Mouse (Mus musculus) forebrain, embryonic 10.5 days (tissue): ENCODE results near the gene Hip1r. TPM values are rescaled to one million over a fixed set of nuclear protein-coding genes. Genes with fewer than 3 reads are reported as not detected.
A peak's percentile ranks its signal among the peaks of the same experiment; 100 is the strongest.

ENCODE experiments used
- DNase-seq: peaks from one replicate; pipeline ENCODE4 v3.0.0-alpha.2; 2017; ENCODE audit warnings: low spot score; ENCODE audit errors: extremely low spot score
- H3K27ac ChIP-seq: fragments of 300-500 bp; sonication (generic); 2 replicates; pipeline ENCODE4 v1.5.1; 2016; ENCODE audit warnings: mild to moderate bottlenecking
- H3K27me3 ChIP-seq: fragments of 300-500 bp; sonication (generic); 2 replicates; pipeline ENCODE4 v1.6.1; 2016; ENCODE audit warnings: mild to moderate bottlenecking; ENCODE audit not compliant: poor library complexity, severe bottlenecking
- H3K36me3 ChIP-seq: fragments of 300-500 bp; sonication (generic); replicated peaks from 2 replicates; pipeline ENCODE4 v1.6.1; 2016; ENCODE audit warnings: mild to moderate bottlenecking, moderate library complexity
- H3K4me1 ChIP-seq: fragments of 300-500 bp; sonication (generic); 2 replicates; pipeline ENCODE4 v1.6.1; 2016
- H3K4me3 ChIP-seq: fragments of 300-500 bp; sonication (generic); 2 replicates; pipeline ENCODE4 v1.5.1; 2016; ENCODE audit warnings: mild to moderate bottlenecking, moderate library complexity
- H3K9me3 ChIP-seq: fragments of 300-500 bp; sonication (generic); 2 replicates; pipeline ENCODE4 v1.6.1; 2016; ENCODE audit warnings: mild to moderate bottlenecking, moderate library complexity
- WGBS: fragments of 180-500 bp; shearing (Covaris S2); methylation state at CpG from one replicate; pipeline ENCODE4 v1.1.7; 2016; 5-methylcytosine and 5-hydroxymethylcytosine counted together
- polyA plus RNA-seq: library from polyadenylated mRNA; unstranded; fragments of >200 nt; fragmentation: Nextera tagmentation; extraction: Ambion mirVana; gene quantifications from 2 replicates; pipeline ENCODE4 v1.2.1, GENCODE M21; 2016

Hip1r gene
- polyA plus RNA-seq, 1 experiment from 2014 or later, result 7.7 TPM

- 78% methylated on average over 2 of the region's 2 CpGs for WGBS
- Histone ChIP-seq H3K4me1 (peaks cover 97% of the 10 kb centered on the region), H3K27ac (no peak overlapping the region; the same call in 1 of the 2 replicates)
Observed at GRCm38 (mm10) chr5:124015727-124016126, 42.3 kb downstream of the Hip1r start.

DNA sequence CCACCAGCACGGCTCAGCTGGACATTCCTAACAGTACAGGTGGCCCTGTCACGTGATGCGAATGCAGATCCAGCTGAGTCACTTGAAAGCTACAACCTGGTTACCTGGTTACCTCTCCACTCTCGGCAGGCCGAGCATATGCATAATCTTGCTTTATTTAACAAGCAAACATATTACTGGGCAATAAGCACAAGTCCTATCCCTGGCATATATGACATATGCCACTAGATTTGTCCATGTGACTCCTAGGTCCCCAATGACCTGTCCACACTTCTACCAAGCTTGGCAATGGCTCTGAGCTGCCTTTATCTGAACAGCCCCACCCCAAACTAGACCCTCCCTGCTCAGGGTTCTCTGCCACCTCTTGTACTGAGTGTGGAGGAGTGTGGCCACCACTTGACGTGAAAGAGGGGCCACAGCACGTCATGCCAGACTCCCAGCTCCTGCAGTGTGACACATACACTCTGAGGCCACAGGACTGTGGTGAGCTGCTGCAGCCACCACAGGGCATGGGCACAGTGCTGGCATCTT is 42.9 kb downstream of the Hip1r start:
- no peaks in the 10 kb centered on the region for H3K9me3 ChIP-seq
- H3K4me1 ChIP-seq, result peaks cover 93% of the 10 kb centered on the region
- H3K27me3 ChIP-seq, result no peaks in the 10 kb centered on the region
- WGBS, result 92% methylated on average over 7 of the region's 7 CpGs
- no peak overlapping the region for H3K4me3 ChIP-seq
- no peak for DNase-seq
- peaks cover 45% of the 10 kb centered on the region for H3K36me3 ChIP-seq
- peak overlapping the region; percentile 2 for H3K27ac ChIP-seq

More at GRCm38 (mm10) chr5:124015727-124016126, 42.3 kb downstream of the Hip1r start:
- no peak for DNase-seq
- Histone ChIP-seq H3K27me3 (no peaks in the 10 kb centered on the region), H3K36me3 (peaks cover 41% of the 10 kb centered on the region), H3K9me3 (no peaks in the 10 kb centered on the region), H3K4me3 (no peak overlapping the region)

- DNase-seq, result no peak
- Histone ChIP-seq H3K4me1 (peaks cover 89% of the 10 kb centered on the region), H3K4me3 (no peak overlapping the region), H3K27ac (no peak overlapping the region), H3K36me3 (peaks cover 59% of the 10 kb centered on the region), H3K27me3 (no peaks in the 10 kb centered on the region), H3K9me3 (no peaks in the 10 kb centered on the region)
- 90% methylated on average over 9 of the region's 9 CpGs for WGBS
Observed at GRCm38 (mm10) chr5:124017941-124018340, 44.5 kb downstream of the Hip1r start.

- Histone ChIP-seq H3K36me3 (peaks cover 54% of the 10 kb centered on the region), H3K27ac (no peak overlapping the region), H3K9me3 (no peaks in the 10 kb centered on the region), H3K27me3 (no peaks in the 10 kb centered on the region), H3K4me3 (no peak overlapping the region), H3K4me1 (peaks cover 89% of the 10 kb centered on the region)
- DNase-seq, result no peak
- 90% methylated on average over 9 of the region's 9 CpGs for WGBS
Observed at GRCm38 (mm10) chr5:124018651-124019050, 45.2 kb downstream of the Hip1r start.

DNA sequence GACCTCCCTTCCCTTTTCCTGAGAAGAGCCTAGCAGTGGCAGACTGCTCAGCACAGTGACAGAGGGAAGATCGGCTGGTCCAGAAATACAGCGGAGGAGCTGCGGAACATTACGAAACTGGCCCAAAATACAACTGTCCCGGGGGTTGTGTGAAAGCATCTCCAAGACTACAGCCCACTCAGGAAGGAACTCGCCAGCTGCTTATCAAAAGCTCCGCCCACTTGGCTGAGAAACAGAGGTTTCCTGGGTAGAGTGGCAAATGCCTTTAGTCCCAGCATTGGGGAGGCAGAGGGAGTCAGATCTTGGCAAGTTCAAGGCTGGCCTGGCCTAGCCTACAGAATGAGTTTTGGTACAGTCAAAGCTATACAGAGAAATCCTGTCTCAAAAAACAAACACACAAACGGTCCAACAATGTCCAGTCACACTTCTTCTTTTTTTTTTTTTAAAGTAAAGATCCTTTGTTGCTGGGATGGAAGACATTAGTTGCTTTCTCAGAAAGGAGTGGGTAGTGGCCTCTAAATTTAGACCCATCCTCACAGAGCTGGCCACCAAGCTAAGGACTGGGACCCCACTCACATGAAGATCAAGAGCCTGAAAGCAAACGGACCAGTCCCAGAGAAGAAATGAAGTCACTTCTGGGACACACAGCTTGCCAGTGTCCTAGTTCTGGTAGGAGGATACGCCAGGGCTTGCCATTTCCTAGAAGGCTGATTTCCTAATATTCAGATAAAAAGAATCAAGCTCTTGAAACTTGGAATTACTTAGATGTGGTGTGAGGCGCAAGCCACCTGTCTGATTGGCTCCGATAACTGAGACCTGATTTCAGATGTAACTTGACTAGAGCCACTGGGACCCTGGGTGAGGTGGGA is 46.2 kb downstream of the Hip1r start:
- Histone ChIP-seq H3K27ac (peak overlapping the region; percentile 15; the same call in 1 of the 2 replicates), H3K4me3 (no peak overlapping the region), H3K4me1 (peaks cover 89% of the 10 kb centered on the region), H3K9me3 (no peaks in the 10 kb centered on the region), H3K27me3 (no peaks in the 10 kb centered on the region), H3K36me3 (peaks cover 48% of the 10 kb centered on the region)
- 87% methylated on average over 12 of the region's 12 CpGs for WGBS
- no peak for DNase-seq

DNA sequence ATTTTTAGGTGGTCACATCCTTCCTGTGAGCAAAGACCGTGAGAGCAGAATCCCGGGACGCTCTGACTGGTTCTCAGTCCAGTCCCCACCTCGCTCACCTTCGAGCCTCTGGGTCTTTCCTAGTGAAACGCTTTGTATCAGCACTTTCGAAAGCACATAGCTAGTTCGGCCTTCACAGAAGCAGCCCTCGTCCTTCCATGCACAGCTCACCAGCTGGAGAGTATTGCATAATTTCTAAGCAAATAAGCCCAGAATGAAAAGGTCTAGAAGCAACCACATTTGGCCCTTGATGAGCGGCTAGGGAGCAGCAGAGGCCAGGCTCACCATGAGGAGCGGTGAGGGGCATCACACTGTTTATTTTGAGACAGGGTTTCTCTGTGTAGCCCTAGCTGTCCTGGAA is 47.7 kb downstream of the Hip1r start:
- WGBS, result 96% methylated on average over 11 of the region's 11 CpGs
- no peak for DNase-seq
- H3K9me3 ChIP-seq, result no peaks in the 10 kb centered on the region
- peaks cover 54% of the 10 kb centered on the region for H3K36me3 ChIP-seq
- peaks cover 89% of the 10 kb centered on the region for H3K4me1 ChIP-seq
- no peaks in the 10 kb centered on the region for H3K27me3 ChIP-seq
- no peak overlapping the region for H3K27ac ChIP-seq
- H3K4me3 ChIP-seq, result no peak overlapping the region

DNA sequence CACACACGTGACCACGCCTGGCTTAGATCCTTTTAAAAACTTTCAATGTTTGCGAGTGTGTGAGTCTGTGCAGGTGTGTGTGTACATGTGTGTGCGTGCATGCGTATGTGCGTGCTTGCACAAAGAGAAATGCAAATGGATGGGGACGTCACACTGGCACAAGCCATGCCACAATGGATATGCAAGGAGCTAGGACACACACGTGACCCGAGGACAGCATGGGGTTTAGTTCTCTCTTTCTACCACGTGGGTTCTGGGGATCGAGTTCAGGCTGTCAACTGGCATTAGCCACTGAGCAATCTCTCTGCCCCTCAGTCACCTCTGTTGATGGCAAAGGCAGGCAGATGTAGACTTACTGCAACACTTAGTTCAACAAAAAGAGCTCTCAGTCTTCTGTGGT is 48.3 kb downstream of the Hip1r start:
- H3K36me3 ChIP-seq, result peaks cover 54% of the 10 kb centered on the region
- H3K9me3 ChIP-seq, result no peaks in the 10 kb centered on the region
- no peak overlapping the region for H3K4me3 ChIP-seq
- DNase-seq, result no peak
- no peaks in the 10 kb centered on the region for H3K27me3 ChIP-seq
- H3K4me1 ChIP-seq, result peaks cover 89% of the 10 kb centered on the region
- WGBS, result 87% methylated on average over 11 of the region's 11 CpGs
- H3K27ac ChIP-seq, result no peak overlapping the region

GRCm38 (mm10) chr5:124022365-124022764 is 48.9 kb downstream of the Hip1r start:
- no peaks in the 10 kb centered on the region for H3K27me3 ChIP-seq
- 90% methylated on average over 7 of the region's 7 CpGs for WGBS
- H3K4me1 ChIP-seq, result peaks cover 89% of the 10 kb centered on the region
- H3K27ac ChIP-seq, result no peak overlapping the region
- peaks cover 55% of the 10 kb centered on the region for H3K36me3 ChIP-seq
- no peaks in the 10 kb centered on the region for H3K9me3 ChIP-seq
- DNase-seq, result no peak
- H3K4me3 ChIP-seq, result no peak overlapping the region

DNA sequence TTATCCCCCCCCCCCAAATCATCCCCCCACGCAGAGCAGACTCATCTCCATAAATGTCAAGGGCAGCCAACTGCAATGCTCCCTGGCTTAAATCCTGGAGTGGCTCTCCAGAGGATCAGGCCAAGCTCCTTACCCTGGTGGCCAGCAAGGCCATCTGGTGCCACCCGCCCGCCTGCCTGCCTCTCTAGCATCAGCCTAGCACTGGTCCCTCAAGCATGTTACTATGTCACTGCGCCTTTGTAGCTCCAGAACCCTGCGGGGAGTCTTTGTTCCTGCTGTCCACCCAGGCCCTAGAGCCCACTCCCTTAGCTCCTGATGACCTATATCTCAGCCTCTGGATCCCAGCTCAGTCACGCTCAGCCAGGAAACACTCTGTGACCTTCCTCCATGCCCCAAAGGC is 51.2 kb downstream of the Hip1r start:
- H3K36me3 ChIP-seq, result peaks cover 64% of the 10 kb centered on the region

DNA sequence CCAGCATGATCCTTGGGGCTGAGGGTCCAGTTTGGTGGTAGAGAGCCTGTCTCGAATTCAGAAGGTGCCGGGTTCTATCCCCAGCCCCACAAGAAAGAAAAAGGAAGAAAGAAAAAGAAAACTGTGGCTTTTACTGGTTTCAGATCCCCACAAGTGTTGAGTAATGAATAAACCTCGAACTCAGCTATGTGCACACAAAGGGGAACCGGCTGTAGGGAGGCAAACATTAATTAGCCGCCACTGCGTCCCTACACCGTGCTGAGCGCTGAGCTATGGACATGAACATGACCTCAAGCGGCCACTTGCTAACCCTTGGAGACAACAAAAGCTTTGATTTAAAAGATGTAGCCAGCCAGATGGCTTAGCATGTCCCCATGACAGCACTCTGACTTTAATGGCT is 51.7 kb downstream of the Hip1r start:
- 65% methylated on average over 9 of the region's 9 CpGs for WGBS
- Histone ChIP-seq H3K4me3 (no peak overlapping the region), H3K27me3 (no peaks in the 10 kb centered on the region), H3K36me3 (peaks cover 68% of the 10 kb centered on the region), H3K9me3 (no peaks in the 10 kb centered on the region), H3K27ac (peak overlapping the region; percentile 75), H3K4me1 (peaks cover 91% of the 10 kb centered on the region)
- DNase-seq, result no peak

More for the DNA sequence above, 51.2 kb downstream of the Hip1r start:
- 72% methylated on average over 6 of the region's 6 CpGs for WGBS
- DNase-seq, result no peak
- Histone ChIP-seq H3K9me3 (no peaks in the 10 kb centered on the region), H3K4me1 (peaks cover 91% of the 10 kb centered on the region), H3K27ac (peak overlapping the region; percentile 75), H3K27me3 (no peaks in the 10 kb centered on the region), H3K4me3 (no peak overlapping the region)

- H3K4me1 ChIP-seq, result peaks cover 93% of the 10 kb centered on the region
- no peak for DNase-seq
- H3K27ac ChIP-seq, result peak overlapping the region; percentile 75
- no peak overlapping the region for H3K4me3 ChIP-seq
- H3K27me3 ChIP-seq, result no peaks in the 10 kb centered on the region
- H3K36me3 ChIP-seq, result peaks cover 68% of the 10 kb centered on the region
- 91% methylated on average over 15 of the region's 15 CpGs for WGBS
- H3K9me3 ChIP-seq, result no peaks in the 10 kb centered on the region
Observed at GRCm38 (mm10) chr5:124025587-124026441, 52.4 kb downstream of the Hip1r start.

DNA sequence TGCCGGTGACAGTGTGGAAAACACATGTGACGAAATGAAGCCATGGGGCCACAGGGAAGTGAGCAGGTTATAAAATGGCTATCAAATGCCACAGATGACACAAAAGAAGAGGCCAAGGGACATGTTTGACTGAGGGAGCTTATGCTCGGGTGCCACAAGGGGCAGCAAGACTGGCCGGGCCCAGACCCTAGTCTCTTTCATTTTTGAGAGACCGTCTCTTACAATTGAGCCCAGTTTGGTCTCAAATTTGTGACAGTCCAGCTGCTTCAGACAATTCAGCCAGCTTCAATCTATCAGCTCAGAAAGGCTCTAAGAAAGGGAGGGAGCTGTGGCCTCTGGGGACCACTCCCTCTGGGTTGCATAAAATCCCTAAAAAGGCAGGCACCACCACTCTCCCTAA is 53.1 kb downstream of the Hip1r start:
- H3K27ac ChIP-seq, result peak overlapping the region; percentile 75
- peaks cover 97% of the 10 kb centered on the region for H3K4me1 ChIP-seq
- peaks cover 61% of the 10 kb centered on the region for H3K36me3 ChIP-seq
- WGBS, result 62% methylated on average over 5 of the region's 5 CpGs
- no peak overlapping the region for H3K4me3 ChIP-seq
- DNase-seq, result no peak
- no peaks in the 10 kb centered on the region for H3K27me3 ChIP-seq
- H3K9me3 ChIP-seq, result no peaks in the 10 kb centered on the region
